Mouse (Mus musculus) urinary bladder, postnatal 0 days (tissue): ENCODE results near the gene Bbox1. TPM values are rescaled to one million over a fixed set of nuclear protein-coding genes. Genes with fewer than 3 reads are reported as not detected.

ENCODE experiments used
- polyA plus RNA-seq: library from polyadenylated mRNA; unstranded; fragments of >200 nt; fragmentation: Nextera tagmentation; extraction: Ambion mirVana; gene quantifications from 2 replicates; pipeline ENCODE4 v1.2.1, GENCODE M21; 2015

Gene Bbox1
- 0.23 and 0.44 TPM in 2 replicates for polyA plus RNA-seq

GRCm38 (mm10) chr2:110314509-110315155 is at the start of gene Bbox1:
Gene Bbox1, minus strand, starts transcription at chr2:110314560.

GRCm38 (mm10) chr2:110362432-110363283 is 48.3 kb upstream of the Bbox1 start, which contains the start of gene Fibin:
Gene Fibin, minus strand, starts transcription at chr2:110363183.

Other genes starting within 250 kb of the Bbox1 start
- gene Fibin, start 48.6 kb upstream of the Bbox1 start, polyA plus RNA-seq: 50.1 and 54.3 TPM in 2 replicates